Mouse (Mus musculus): Measurements from ENCODE around the gene Riiad1. TPM values are rescaled to one million over a fixed set of nuclear protein-coding genes. Genes with fewer than 3 reads are reported as not detected.
A peak's percentile ranks its signal among the peaks of the same experiment; 100 is the strongest.

Gene Riiad1
- polyA plus RNA-seq, 1 experiment from 2014 or later = 16.1 TPM

GRCm38 (mm10) chr3:94472447-94473114 lies 7.6 kb downstream of the Riiad1 start:
- H3K27me3 ChIP-seq (ENCODE audit: control insufficient read depth, insufficient read depth, low read depth, low read length) = no peaks in the 10 kb centered on the region
- H3K4me3 ChIP-seq (ENCODE audit: low read length) = peak overlapping the region; percentile 27
- peak overlapping the region; percentile 42 for H3K4me2 ChIP-seq (ENCODE audit: low read depth, low read length)
- H3K4me1 ChIP-seq (replicated peaks; ENCODE audit: control insufficient read depth, insufficient read depth, low read length) = no peaks in the 10 kb centered on the region; the same call in 1 of the 2 replicates
- peak; percentile 87 for ATAC-seq (ENCODE audit: low read depth)
- H3K9me3 ChIP-seq (ENCODE audit: control insufficient read depth, low read length) = no peaks in the 10 kb centered on the region
- no peak overlapping the region for H3K9ac ChIP-seq (ENCODE audit: low read length)
- no peaks in the 10 kb centered on the region for H3K36me3 ChIP-seq (ENCODE audit: control insufficient read depth, insufficient read depth, low read length)
- 8% methylated on average over 28 of the region's 28 CpGs for WGBS
- peak overlapping the region; percentile 43; the same call in 1 of the 2 replicates for H3K27ac ChIP-seq (ENCODE audit: low read length)

- ATAC-seq (ENCODE audit: low read depth) = no peak
- H3K4me2 ChIP-seq (ENCODE audit: low read depth, low read length) = no peak overlapping the region
- no peak overlapping the region for H3K9ac ChIP-seq (ENCODE audit: low read length)
- H3K27me3 ChIP-seq (ENCODE audit: control insufficient read depth, insufficient read depth, low read depth, low read length) = no peaks in the 10 kb centered on the region
- H3K4me1 ChIP-seq (replicated peaks; ENCODE audit: control insufficient read depth, insufficient read depth, low read length) = no peaks in the 10 kb centered on the region; the same call in 1 of the 2 replicates
- WGBS = 44% methylated on average over 3 of the region's 3 CpGs
- no peaks in the 10 kb centered on the region for H3K9me3 ChIP-seq (ENCODE audit: control insufficient read depth, low read length)
- no peak overlapping the region for H3K27ac ChIP-seq (ENCODE audit: low read length)
- no peaks in the 10 kb centered on the region for H3K36me3 ChIP-seq (ENCODE audit: control insufficient read depth, insufficient read depth, low read length)
- H3K4me3 ChIP-seq (ENCODE audit: low read length) = no peak overlapping the region
Observed at GRCm38 (mm10) chr3:94468931-94469330, 11.2 kb downstream of the Riiad1 start.

GRCm38 (mm10) chr3:94465632-94466430 lies 14.3 kb downstream of the Riiad1 start:
- no peaks in the 10 kb centered on the region; the same call in 1 of the 2 replicates for H3K4me1 ChIP-seq (replicated peaks; ENCODE audit: control insufficient read depth, insufficient read depth, low read length)
- no peak for ATAC-seq (ENCODE audit: low read depth)
- H3K4me2 ChIP-seq (ENCODE audit: low read depth, low read length) = no peak overlapping the region
- no peaks in the 10 kb centered on the region for H3K36me3 ChIP-seq (ENCODE audit: control insufficient read depth, insufficient read depth, low read length)
- H3K4me3 ChIP-seq (ENCODE audit: low read length) = no peak overlapping the region
- no peak overlapping the region for H3K27ac ChIP-seq (ENCODE audit: low read length)
- no peaks in the 10 kb centered on the region for H3K27me3 ChIP-seq (ENCODE audit: control insufficient read depth, insufficient read depth, low read depth, low read length)
- no peak overlapping the region for H3K9ac ChIP-seq (ENCODE audit: low read length)
- 77% methylated on average over 13 of the region's 13 CpGs for WGBS
- H3K9me3 ChIP-seq (ENCODE audit: control insufficient read depth, low read length) = no peaks in the 10 kb centered on the region

GRCm38 (mm10) chr3:94463926-94464578 lies 16.1 kb downstream of the Riiad1 start:
- Histone ChIP-seq H3K4me1 (replicated peaks; ENCODE audit: control insufficient read depth, insufficient read depth, low read length) (no peaks in the 10 kb centered on the region; the same call in 1 of the 2 replicates), H3K9ac (ENCODE audit: low read length) (no peak overlapping the region)
- 49% methylated on average over 11 of the region's 11 CpGs for WGBS

GRCm38 (mm10) chr3:94459834-94460233 lies 20.3 kb downstream of the Riiad1 start:
- ATAC-seq (ENCODE audit: low read depth) = no peak
- Histone ChIP-seq H3K27ac (ENCODE audit: low read length) (no peak overlapping the region), H3K9me3 (ENCODE audit: control insufficient read depth, low read length) (peaks cover 3% of the 10 kb centered on the region; the same call in 1 of the 2 replicates), H3K36me3 (ENCODE audit: control insufficient read depth, insufficient read depth, low read length) (no peaks in the 10 kb centered on the region), H3K4me3 (ENCODE audit: low read length) (no peak overlapping the region), H3K4me1 (replicated peaks; ENCODE audit: control insufficient read depth, insufficient read depth, low read length) (peaks cover 2% of the 10 kb centered on the region; the same call in 1 of the 2 replicates), H3K9ac (ENCODE audit: low read length) (no peak overlapping the region), H3K4me2 (ENCODE audit: low read depth, low read length) (no peak overlapping the region), H3K27me3 (ENCODE audit: control insufficient read depth, insufficient read depth, low read depth, low read length) (no peaks in the 10 kb centered on the region)
- WGBS = 82% methylated on average over 2 of the region's 2 CpGs

More at GRCm38 (mm10) chr3:94463926-94464578, 16.1 kb downstream of the Riiad1 start:
- Histone ChIP-seq H3K4me2 (ENCODE audit: low read depth, low read length) (no peak overlapping the region), H3K4me3 (ENCODE audit: low read length) (no peak overlapping the region), H3K27ac (ENCODE audit: low read length) (no peak overlapping the region), H3K9me3 (ENCODE audit: control insufficient read depth, low read length) (no peaks in the 10 kb centered on the region; the same call in 1 of the 2 replicates), H3K27me3 (ENCODE audit: control insufficient read depth, insufficient read depth, low read depth, low read length) (no peaks in the 10 kb centered on the region), H3K36me3 (ENCODE audit: control insufficient read depth, insufficient read depth, low read length) (no peaks in the 10 kb centered on the region)
- ATAC-seq (ENCODE audit: low read depth) = 0 out of 2 replicates have a peak, but pooled peaks have one; percentile 41

- H3K27me3 ChIP-seq (ENCODE audit: control insufficient read depth, insufficient read depth, low read depth, low read length) = no peaks in the 10 kb centered on the region
- WGBS = 70% methylated on average over 3 of the region's 3 CpGs
- H3K4me3 ChIP-seq (ENCODE audit: low read length) = no peak overlapping the region
- peak overlapping the region; percentile 53; the same call in 1 of the 2 replicates for H3K4me2 ChIP-seq (ENCODE audit: low read depth, low read length)
- peaks cover 3% of the 10 kb centered on the region; the same call in 1 of the 2 replicates for H3K9me3 ChIP-seq (ENCODE audit: control insufficient read depth, low read length)
- no peaks in the 10 kb centered on the region for H3K36me3 ChIP-seq (ENCODE audit: control insufficient read depth, insufficient read depth, low read length)
- no peak overlapping the region for H3K9ac ChIP-seq (ENCODE audit: low read length)
- H3K4me1 ChIP-seq (replicated peaks; ENCODE audit: control insufficient read depth, insufficient read depth, low read length) = 0 out of 2 replicates have a peak, but pooled peaks cover 2% of the 10 kb centered on the region
- H3K27ac ChIP-seq (ENCODE audit: low read length) = no peak overlapping the region
- ATAC-seq (ENCODE audit: low read depth) = no peak
Observed at GRCm38 (mm10) chr3:94457055-94457454, 23.1 kb downstream of the Riiad1 start.

GRCm38 (mm10) chr3:94456529-94457000 lies 23.6 kb downstream of the Riiad1 start:
- peak; percentile 91 for ATAC-seq (ENCODE audit: low read depth)
- H3K9me3 ChIP-seq (ENCODE audit: control insufficient read depth, low read length) = peaks cover 3% of the 10 kb centered on the region; the same call in 1 of the 2 replicates
- peak overlapping the region; percentile 38 for H3K4me3 ChIP-seq (ENCODE audit: low read length)
- H3K27me3 ChIP-seq (ENCODE audit: control insufficient read depth, insufficient read depth, low read depth, low read length) = no peaks in the 10 kb centered on the region
- H3K36me3 ChIP-seq (ENCODE audit: control insufficient read depth, insufficient read depth, low read length) = no peaks in the 10 kb centered on the region
- H3K9ac ChIP-seq (ENCODE audit: low read length) = no peak overlapping the region; the same call in 1 of the 2 replicates
- H3K4me2 ChIP-seq (ENCODE audit: low read depth, low read length) = peak overlapping the region; percentile 53
- no peak overlapping the region for H3K27ac ChIP-seq (ENCODE audit: low read length)
- WGBS = under 1% methylated on average over 12 of the region's 12 CpGs
- H3K4me1 ChIP-seq (replicated peaks; ENCODE audit: control insufficient read depth, insufficient read depth, low read length) = 0 out of 2 replicates have a peak, but pooled peaks cover 2% of the 10 kb centered on the region

- Histone ChIP-seq H3K9me3 (ENCODE audit: control insufficient read depth, low read length) (no peaks in the 10 kb centered on the region), H3K27ac (ENCODE audit: low read length) (no peak overlapping the region), H3K4me2 (ENCODE audit: low read depth, low read length) (no peak overlapping the region), H3K9ac (ENCODE audit: low read length) (no peak overlapping the region), H3K4me3 (ENCODE audit: low read length) (no peak overlapping the region), H3K36me3 (ENCODE audit: control insufficient read depth, insufficient read depth, low read length) (peaks cover 43% of the 10 kb centered on the region), H3K27me3 (ENCODE audit: control insufficient read depth, insufficient read depth, low read depth, low read length) (no peaks in the 10 kb centered on the region), H3K4me1 (replicated peaks; ENCODE audit: control insufficient read depth, insufficient read depth, low read length) (peaks cover 1% of the 10 kb centered on the region; the same call in 1 of the 2 replicates)
- WGBS = 93% methylated on average over 2 of the region's 2 CpGs
- no peak for ATAC-seq (ENCODE audit: low read depth)
Observed at GRCm38 (mm10) chr3:94449377-94449776, 30.8 kb downstream of the Riiad1 start.
